Mouse (Mus musculus): ENCODE results near the gene Abraxas1. TPM values are rescaled to one million over a fixed set of nuclear protein-coding genes. Genes with fewer than 3 reads are reported as not detected.

Abraxas1 gene
- polyA plus RNA-seq, 1 experiment, result 14.9 TPM

DNA sequence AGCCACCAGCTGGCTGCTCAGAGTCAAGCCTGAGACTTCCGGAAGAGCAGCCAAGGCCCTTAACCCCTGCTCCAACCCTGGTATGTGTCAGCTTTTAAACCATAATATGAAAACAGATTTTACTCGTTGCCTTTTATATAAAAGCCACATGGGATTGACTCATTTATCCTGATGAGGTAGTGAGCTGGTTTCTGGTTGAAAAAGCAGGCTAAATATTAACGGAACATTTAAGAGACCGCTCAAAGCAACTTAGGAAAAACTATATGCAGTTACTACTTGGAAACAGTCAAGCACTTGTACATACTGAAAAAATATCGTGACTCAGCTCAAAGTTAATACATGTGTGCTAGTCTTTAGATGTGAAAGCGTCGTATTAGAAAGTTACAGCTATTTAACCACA is 28.5 kb downstream of the Abraxas1 start:
- Histone ChIP-seq H3K4me3 (ENCODE audit: insufficient read depth, low read length) (no peak overlapping the region), H3K27ac (ENCODE audit: insufficient read depth, low read depth, low read length) (no peak overlapping the region), H3K4me1 (ENCODE audit: control insufficient read depth, insufficient read depth, low read length) (no peaks in the 10 kb centered on the region)
- no peak for TF ChIP-seq POLR2A (IDR thresholded peaks at IDR 0.05; ENCODE audit: borderline replicate concordance, low read depth, low read length)
- TF ChIP-seq CTCF (IDR thresholded peaks at IDR 0.05; ENCODE audit: low read depth, low read length), result no peak

GRCm38 (mm10) chr5:100787527-100787926 is 33.2 kb downstream of the Abraxas1 start:
- H3K4me1 ChIP-seq (ENCODE audit: control insufficient read depth, insufficient read depth, low read length), result no peaks in the 10 kb centered on the region
- H3K27ac ChIP-seq (ENCODE audit: insufficient read depth, low read depth, low read length), result no peak overlapping the region
- TF ChIP-seq POLR2A (IDR thresholded peaks at IDR 0.05; ENCODE audit: borderline replicate concordance, low read depth, low read length) (no peak), CTCF (IDR thresholded peaks at IDR 0.05; ENCODE audit: low read depth, low read length) (no peak)
- no peak overlapping the region for H3K4me3 ChIP-seq (ENCODE audit: insufficient read depth, low read length)

DNA sequence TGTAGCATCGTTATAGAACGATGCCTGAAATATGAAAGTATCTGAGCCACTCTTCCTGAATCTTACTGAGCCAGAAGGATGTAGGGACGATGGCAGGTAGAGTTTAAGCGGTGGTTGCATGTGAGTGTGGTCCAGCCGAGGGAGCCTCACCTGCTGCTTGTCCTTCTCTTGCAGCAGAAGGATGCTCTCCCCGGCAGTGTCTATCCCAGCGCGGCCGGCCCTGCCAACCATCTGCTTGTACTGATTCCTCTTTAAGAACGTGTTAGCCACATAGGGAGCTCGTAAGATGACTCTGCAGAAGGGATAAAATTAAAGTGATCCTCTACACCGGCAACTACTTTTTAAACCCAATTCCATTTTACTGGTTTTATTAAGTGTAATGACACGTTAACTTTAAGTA is 41.8 kb downstream of the Abraxas1 start:
- Histone ChIP-seq H3K4me3 (ENCODE audit: insufficient read depth, low read length) (no peak overlapping the region), H3K4me1 (ENCODE audit: control insufficient read depth, insufficient read depth, low read length) (no peaks in the 10 kb centered on the region), H3K27ac (ENCODE audit: insufficient read depth, low read depth, low read length) (no peak overlapping the region)
- no peak for TF ChIP-seq CTCF (IDR thresholded peaks at IDR 0.05; ENCODE audit: low read depth, low read length)
- TF ChIP-seq POLR2A (IDR thresholded peaks at IDR 0.05; ENCODE audit: borderline replicate concordance, low read depth, low read length), result no peak

DNA sequence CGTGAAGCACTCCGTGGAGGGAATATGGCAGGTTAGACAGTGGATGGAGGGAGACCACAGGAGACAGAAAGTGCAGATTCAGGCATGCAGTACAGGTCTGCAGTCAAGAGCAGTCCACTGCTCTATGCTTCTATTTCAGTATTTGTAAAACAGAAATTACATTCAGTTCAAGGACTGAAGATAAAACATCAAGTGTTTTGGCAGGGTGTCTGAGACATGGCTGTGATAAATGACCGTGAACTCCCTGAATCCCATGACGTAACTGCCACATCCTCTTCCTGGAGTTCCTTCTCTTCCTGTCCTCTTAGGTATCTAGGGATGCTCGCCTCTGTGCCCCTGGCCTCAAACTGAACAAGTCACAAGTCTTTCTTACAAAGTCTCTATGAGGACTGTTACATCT is 43.9 kb downstream of the Abraxas1 start:
- TF ChIP-seq POLR2A (IDR thresholded peaks at IDR 0.05; ENCODE audit: borderline replicate concordance, low read depth, low read length) (no peak), CTCF (IDR thresholded peaks at IDR 0.05; ENCODE audit: low read depth, low read length) (no peak)
- no peak overlapping the region for H3K27ac ChIP-seq (ENCODE audit: insufficient read depth, low read depth, low read length)
- H3K4me3 ChIP-seq (ENCODE audit: insufficient read depth, low read length), result no peak overlapping the region
- H3K4me1 ChIP-seq (ENCODE audit: control insufficient read depth, insufficient read depth, low read length), result no peaks in the 10 kb centered on the region

- no peak overlapping the region for H3K27ac ChIP-seq (ENCODE audit: insufficient read depth, low read depth, low read length)
- no peak overlapping the region for H3K4me3 ChIP-seq (ENCODE audit: insufficient read depth, low read length)
- H3K4me1 ChIP-seq (ENCODE audit: control insufficient read depth, insufficient read depth, low read length), result no peaks in the 10 kb centered on the region
- TF ChIP-seq CTCF (IDR thresholded peaks at IDR 0.05; ENCODE audit: low read depth, low read length) (no peak), POLR2A (IDR thresholded peaks at IDR 0.05; ENCODE audit: borderline replicate concordance, low read depth, low read length) (no peak)
These were observed 44.9 kb downstream of the Abraxas1 start for GRCm38 (mm10) chr5:100775778-100776404.

- no peak overlapping the region for H3K27ac ChIP-seq (ENCODE audit: insufficient read depth, low read depth, low read length)
- H3K4me3 ChIP-seq (ENCODE audit: insufficient read depth, low read length), result no peak overlapping the region
- no peaks in the 10 kb centered on the region for H3K4me1 ChIP-seq (ENCODE audit: control insufficient read depth, insufficient read depth, low read length)
- TF ChIP-seq POLR2A (IDR thresholded peaks at IDR 0.05; ENCODE audit: borderline replicate concordance, low read depth, low read length) (no peak), CTCF (IDR thresholded peaks at IDR 0.05; ENCODE audit: low read depth, low read length) (no peak)
These were observed 49.2 kb downstream of the Abraxas1 start for GRCm38 (mm10) chr5:100771575-100771974.

- H3K4me3 ChIP-seq (ENCODE audit: insufficient read depth, low read length), result no peak overlapping the region
- TF ChIP-seq CTCF (IDR thresholded peaks at IDR 0.05; ENCODE audit: low read depth, low read length), result no peak
- TF ChIP-seq POLR2A (IDR thresholded peaks at IDR 0.05; ENCODE audit: borderline replicate concordance, low read depth, low read length), result no peak
- no peak overlapping the region for H3K27ac ChIP-seq (ENCODE audit: insufficient read depth, low read depth, low read length)
- no peaks in the 10 kb centered on the region for H3K4me1 ChIP-seq (ENCODE audit: control insufficient read depth, insufficient read depth, low read length)
These were observed 54.7 kb downstream of the Abraxas1 start for GRCm38 (mm10) chr5:100766026-100766425.

GRCm38 (mm10) chr5:100761736-100762135 is 59.0 kb downstream of the Abraxas1 start:
- Histone ChIP-seq H3K4me3 (ENCODE audit: insufficient read depth, low read length) (no peak overlapping the region), H3K4me1 (ENCODE audit: control insufficient read depth, insufficient read depth, low read length) (peaks cover 4% of the 10 kb centered on the region), H3K27ac (ENCODE audit: insufficient read depth, low read depth, low read length) (no peak overlapping the region)
- TF ChIP-seq CTCF (IDR thresholded peaks at IDR 0.05; ENCODE audit: low read depth, low read length), result no peak
- no peak for TF ChIP-seq POLR2A (IDR thresholded peaks at IDR 0.05; ENCODE audit: borderline replicate concordance, low read depth, low read length)

- TF ChIP-seq CTCF (IDR thresholded peaks at IDR 0.05; ENCODE audit: low read depth, low read length) (no peak), POLR2A (IDR thresholded peaks at IDR 0.05; ENCODE audit: borderline replicate concordance, low read depth, low read length) (no peak)
- Histone ChIP-seq H3K27ac (ENCODE audit: insufficient read depth, low read depth, low read length) (no peak overlapping the region), H3K4me1 (ENCODE audit: control insufficient read depth, insufficient read depth, low read length) (peaks cover 4% of the 10 kb centered on the region), H3K4me3 (ENCODE audit: insufficient read depth, low read length) (no peak overlapping the region)
These were observed 60.6 kb downstream of the Abraxas1 start for GRCm38 (mm10) chr5:100760049-100760663.

- no peak overlapping the region for H3K4me3 ChIP-seq (ENCODE audit: insufficient read depth, low read length)
- TF ChIP-seq POLR2A (IDR thresholded peaks at IDR 0.05; ENCODE audit: borderline replicate concordance, low read depth, low read length) (no peak), CTCF (IDR thresholded peaks at IDR 0.05; ENCODE audit: low read depth, low read length) (no peak)
- no peak overlapping the region for H3K27ac ChIP-seq (ENCODE audit: insufficient read depth, low read depth, low read length)
- peaks cover 4% of the 10 kb centered on the region for H3K4me1 ChIP-seq (ENCODE audit: control insufficient read depth, insufficient read depth, low read length)
These were observed 62.6 kb downstream of the Abraxas1 start for GRCm38 (mm10) chr5:100758121-100758520.

Other genes starting within 250 kb of the Abraxas1 start
- gene Plac8, start 248.7 kb downstream of the Abraxas1 start, polyA plus RNA-seq (2012; ENCODE audit: insufficient read depth, insufficient read length, missing spikeins), result 3.0 and 3.5 TPM in 2 replicates
- gene Coq2, start 145.8 kb downstream of the Abraxas1 start, polyA plus RNA-seq (2012; ENCODE audit: insufficient read depth, insufficient read length, missing spikeins), result 18.5 and 19.9 TPM in 2 replicates
- 58.9 and 64.2 TPM in 2 replicates for gene Hpse, start 101.2 kb downstream of the Abraxas1 start, polyA plus RNA-seq (2012; ENCODE audit: insufficient read depth, insufficient read length, missing spikeins)
- gene Helq, start 22.4 kb downstream of the Abraxas1 start, polyA plus RNA-seq (2012; ENCODE audit: insufficient read depth, insufficient read length, missing spikeins), result 2.5 and 8.2 TPM in 2 replicates
- 141 and 142 TPM in 2 replicates for gene Mrps18c, start 22.3 kb downstream of the Abraxas1 start, polyA plus RNA-seq (2012; ENCODE audit: insufficient read depth, insufficient read length, missing spikeins)
- 0.37 and 0.67 TPM in 2 replicates for gene Gpat3, start 24.7 kb upstream of the Abraxas1 start, polyA plus RNA-seq (2012; ENCODE audit: insufficient read depth, insufficient read length, missing spikeins)

All from bone marrow macrophage, adult 2 months (primary cell).